Mouse (Mus musculus) heart, embryonic 11.5 days (tissue): ENCODE measurements around the gene Cdk15. TPM values are rescaled to one million over a fixed set of nuclear protein-coding genes. Genes with fewer than 3 reads are reported as not detected.

Experiments
- ATAC-seq: fragments of 200-750 bp; cut with Nextera tagmentation; replicated peaks from 2 replicates; pipeline ENCODE4 v1.8.0; 2017; ENCODE audit warnings: moderate library complexity; ENCODE audit not compliant: insufficient number of reproducible peaks, low FRiP score, low TSS enrichment
- H3K27ac ChIP-seq: fragments of 300-500 bp; sonication (generic); 2 replicates; pipeline ENCODE4 v1.5.1; 2014; ENCODE audit warnings: mild to moderate bottlenecking, low read depth, low read length
- H3K27me3 ChIP-seq: fragments of 300-500 bp; sonication (generic); 2 replicates; pipeline ENCODE4 v1.6.1; 2014; ENCODE audit warnings: mild to moderate bottlenecking, low read length, mixed read lengths; ENCODE audit not compliant: control insufficient read depth, insufficient read depth
- H3K36me3 ChIP-seq: fragments of 300-500 bp; sonication (generic); 2 replicates; pipeline ENCODE4 v1.6.1; 2014; ENCODE audit warnings: mild to moderate bottlenecking, low read length, moderate library complexity, mixed read lengths; ENCODE audit not compliant: control insufficient read depth, insufficient read depth
- H3K4me1 ChIP-seq: fragments of 300-500 bp; sonication (generic); 2 replicates; pipeline ENCODE4 v1.6.1; 2014; ENCODE audit warnings: low read length; ENCODE audit not compliant: control insufficient read depth, insufficient read depth
- H3K4me2 ChIP-seq: fragments of 300-500 bp; sonication (generic); 2 replicates; pipeline ENCODE4 v1.6.1; 2014; ENCODE audit warnings: mild to moderate bottlenecking, moderate library complexity
- H3K4me3 ChIP-seq: fragments of 300-500 bp; sonication (generic); 2 replicates; pipeline ENCODE4 v1.5.1; 2014; ENCODE audit warnings: low read depth, low read length
- H3K9ac ChIP-seq: fragments of 300-500 bp; sonication (generic); 2 replicates; pipeline ENCODE4 v1.6.1; 2014; ENCODE audit warnings: mild to moderate bottlenecking, low read depth, low read length, moderate library complexity
- H3K9me3 ChIP-seq: fragments of 300-500 bp; sonication (generic); replicated peaks from 2 replicates; pipeline ENCODE4 v1.6.1; 2016; ENCODE audit warnings: low read length; ENCODE audit not compliant: control insufficient read depth
- WGBS: fragments of 180-500 bp; shearing (Covaris S2); extraction: QIAGEN DNeasy Blood & Tissue Kit; methylation state at CpG from one replicate; pipeline ENCODE4 v1.1.7; 2014; ENCODE audit not compliant: insufficient replicate concordance; 5-methylcytosine and 5-hydroxymethylcytosine counted together
- polyA plus RNA-seq: library from polyadenylated mRNA; unstranded; fragments of >200 nt; fragmentation: Nextera tagmentation; extraction: Ambion mirVana; gene quantifications from 2 replicates; pipeline ENCODE4 v1.2.1, GENCODE M21; 2014

Gene Cdk15
- polyA plus RNA-seq, 1 experiment from 2014 or later = 0.50 TPM

DNA sequence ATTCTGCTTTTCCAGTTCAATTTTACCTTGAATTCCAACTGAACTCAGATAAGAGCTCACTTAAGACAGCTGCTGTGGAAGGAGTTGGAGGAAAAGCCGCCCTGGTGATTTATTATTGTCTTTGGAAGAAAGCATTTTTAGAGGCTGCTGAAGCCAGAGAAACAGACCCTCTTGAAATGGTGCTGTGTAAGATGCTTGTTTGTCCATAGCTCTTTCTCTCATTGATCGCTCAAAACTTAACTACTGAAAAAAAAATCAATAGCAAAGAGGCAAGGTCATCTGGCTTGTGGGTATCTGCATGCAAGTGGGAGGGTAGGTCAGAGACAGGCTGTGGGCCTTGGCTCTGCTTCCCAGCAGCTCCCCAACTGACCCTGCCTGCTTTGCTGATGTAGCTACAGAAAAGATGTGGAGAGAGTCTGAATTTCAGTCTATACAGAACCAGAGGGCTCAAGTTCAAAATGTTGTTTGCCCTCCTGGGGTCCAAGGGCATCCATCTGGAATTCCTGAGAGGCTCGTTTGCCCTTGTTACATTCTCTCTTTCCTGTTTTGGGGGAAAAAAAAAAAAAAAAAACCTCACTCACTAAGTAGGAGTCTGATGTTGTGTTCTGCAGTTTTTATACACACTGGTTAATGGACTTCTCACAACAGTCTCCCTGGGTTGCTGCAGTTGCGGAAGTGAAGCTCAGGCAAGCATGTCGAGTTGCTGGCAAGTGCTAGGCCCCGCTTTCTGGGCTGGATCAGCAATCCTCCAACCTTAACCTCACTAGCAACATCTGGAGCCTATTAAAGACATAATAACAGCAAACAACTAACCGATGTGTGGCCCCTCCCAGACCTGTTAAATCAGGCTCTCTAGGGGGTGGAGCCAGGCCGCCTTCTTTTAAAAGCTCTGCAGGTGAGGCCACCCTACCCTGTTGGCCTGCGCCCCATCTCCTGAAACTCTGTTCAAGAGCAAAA is 65.5 kb downstream of the Cdk15 start:
- Histone ChIP-seq H3K9me3 (no peaks in the 10 kb centered on the region), H3K4me2 (no peak overlapping the region), H3K9ac (no peak overlapping the region), H3K27ac (no peak overlapping the region), H3K4me3 (no peak overlapping the region), H3K27me3 (peaks cover 3% of the 10 kb centered on the region; the same call in 1 of the 2 replicates), H3K4me1 (peaks cover 12% of the 10 kb centered on the region), H3K36me3 (no peaks in the 10 kb centered on the region)
- 50% methylated on average over 9 of the region's 9 CpGs for WGBS
- no peak for ATAC-seq

DNA sequence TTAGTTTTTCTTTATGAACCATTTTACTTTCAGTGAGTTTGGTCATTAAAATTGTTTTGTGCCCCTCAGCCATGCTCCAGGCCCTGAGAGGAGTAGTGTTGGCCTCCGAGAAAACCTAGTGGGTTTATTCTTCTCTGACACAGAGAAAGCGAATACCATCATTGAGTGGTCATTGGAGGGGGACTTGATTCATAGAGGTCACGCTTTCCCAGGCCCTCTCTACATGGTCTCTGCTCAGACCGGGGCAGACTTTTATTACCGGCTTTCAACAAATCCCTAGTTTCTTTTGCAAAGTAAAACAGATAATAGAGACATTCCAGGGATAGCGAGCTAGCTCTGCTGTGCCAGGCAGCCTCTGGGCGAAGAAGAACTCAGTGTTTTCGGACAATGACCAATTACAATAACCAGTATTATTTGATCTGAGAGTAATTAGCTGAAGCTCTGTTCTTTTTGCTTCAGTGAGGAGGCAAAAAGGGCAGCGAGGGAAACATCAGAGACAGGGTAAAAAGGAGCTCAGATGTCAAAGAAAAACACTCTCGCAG is 70.2 kb downstream of the Cdk15 start:
- Histone ChIP-seq H3K27me3 (peaks cover 9% of the 10 kb centered on the region; the same call in 1 of the 2 replicates), H3K9me3 (no peaks in the 10 kb centered on the region), H3K36me3 (no peaks in the 10 kb centered on the region), H3K4me2 (no peak overlapping the region), H3K9ac (no peak overlapping the region), H3K27ac (no peak overlapping the region), H3K4me3 (no peak overlapping the region), H3K4me1 (peaks cover 4% of the 10 kb centered on the region; the same call in 1 of the 2 replicates)
- WGBS = 58% methylated on average over 10 of the region's 10 CpGs
- no peak for ATAC-seq

DNA sequence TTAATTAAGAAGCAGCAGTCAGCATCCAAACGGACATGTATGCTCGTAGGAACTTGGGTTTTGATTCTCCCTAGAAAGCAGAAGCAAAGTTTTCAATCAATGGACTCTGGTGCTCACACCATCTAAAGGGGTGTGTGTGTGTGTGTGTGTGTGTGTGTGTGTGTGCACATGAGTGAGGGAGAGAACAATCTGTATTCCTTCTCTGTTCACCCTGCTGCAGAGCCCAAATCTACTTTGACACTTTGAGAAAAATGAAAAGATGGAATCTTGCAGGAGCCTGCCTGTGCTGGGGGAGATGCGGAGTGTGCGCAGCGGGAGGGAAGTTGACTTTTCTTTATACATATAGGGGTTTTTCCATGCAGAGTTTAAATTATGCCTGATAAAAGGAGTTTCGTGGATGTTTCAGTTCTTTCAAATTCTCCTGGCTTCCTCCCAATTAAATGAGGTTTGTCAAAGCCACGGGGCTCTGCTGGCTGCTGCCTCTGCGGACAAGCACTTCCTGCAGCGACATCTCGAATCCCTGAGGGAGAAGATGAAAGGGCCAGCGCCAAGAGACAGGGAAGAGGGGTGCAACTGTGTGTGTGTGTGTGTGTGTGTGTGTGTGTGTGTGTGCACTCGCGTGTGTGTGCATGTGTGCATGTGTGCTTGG is 76.2 kb downstream of the Cdk15 start:
- Histone ChIP-seq H3K4me3 (no peak overlapping the region), H3K9me3 (no peaks in the 10 kb centered on the region), H3K36me3 (no peaks in the 10 kb centered on the region), H3K4me2 (no peak overlapping the region), H3K9ac (no peak overlapping the region), H3K27ac (no peak overlapping the region), H3K27me3 (0 out of 2 replicates have a peak, but pooled peaks cover 5% of the 10 kb centered on the region), H3K4me1 (peaks cover 7% of the 10 kb centered on the region)
- WGBS = 43% methylated on average over 13 of the region's 13 CpGs
- no peak for ATAC-seq

DNA sequence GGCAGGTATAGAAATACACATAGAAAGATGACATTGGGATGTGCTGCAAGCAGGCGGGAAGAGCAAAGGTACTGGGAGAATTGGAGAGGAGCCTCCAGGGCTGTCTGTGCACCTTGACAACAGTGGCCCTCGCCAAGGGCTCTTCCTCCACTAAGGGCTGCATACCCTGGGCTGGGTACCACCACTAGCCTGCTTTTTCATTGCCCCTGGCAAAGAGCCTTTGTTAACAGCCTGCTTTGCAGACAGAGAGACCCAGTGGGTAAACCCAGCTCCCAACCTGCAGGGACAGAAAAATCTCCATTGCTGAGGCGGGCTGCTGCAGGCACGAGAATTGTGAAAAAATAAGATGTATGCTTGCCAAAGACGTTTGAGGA is 76.7 kb downstream of the Cdk15 start:
- WGBS = 55% methylated on average over 5 of the region's 5 CpGs
- Histone ChIP-seq H3K4me1 (peaks cover 7% of the 10 kb centered on the region), H3K4me3 (no peak overlapping the region), H3K27ac (no peak overlapping the region), H3K9me3 (no peaks in the 10 kb centered on the region), H3K4me2 (no peak overlapping the region), H3K36me3 (no peaks in the 10 kb centered on the region), H3K9ac (no peak overlapping the region), H3K27me3 (0 out of 2 replicates have a peak, but pooled peaks cover 5% of the 10 kb centered on the region)
- ATAC-seq = no peak

DNA sequence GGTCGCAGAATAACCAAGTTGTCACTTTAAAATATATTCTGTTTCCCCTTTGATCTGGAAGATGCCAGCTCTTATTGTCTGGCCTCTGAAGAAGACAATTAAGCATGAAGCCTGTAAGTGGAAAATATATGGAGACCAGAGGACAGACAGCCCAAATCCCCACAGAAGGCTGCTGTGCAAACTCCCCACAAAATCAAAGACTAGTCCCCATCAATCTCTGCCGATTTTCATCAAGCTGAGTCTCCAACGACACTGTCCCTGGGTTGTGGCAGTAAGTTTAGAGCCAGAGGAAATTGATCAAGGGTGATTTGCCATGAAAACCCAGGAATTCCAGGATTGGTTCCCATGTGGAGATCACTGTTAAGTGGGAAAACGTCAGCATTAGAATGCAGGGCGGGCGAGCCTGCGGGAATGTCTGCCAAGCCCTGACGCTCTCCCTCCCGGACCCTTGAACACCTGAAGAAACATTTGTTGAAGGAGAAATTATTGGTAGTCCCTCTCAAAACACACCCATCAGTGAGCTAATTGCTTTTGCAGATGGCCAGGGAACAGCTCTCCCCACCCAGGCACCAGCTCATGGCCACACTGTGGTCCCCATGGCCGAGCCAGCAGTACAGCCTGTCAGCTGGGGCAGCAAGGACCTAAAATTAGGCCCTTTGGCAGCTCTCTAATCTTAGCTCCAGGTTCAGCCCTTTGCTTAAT is 77.3 kb downstream of the Cdk15 start:
- Histone ChIP-seq H3K4me2 (0 out of 2 replicates have a peak overlapping the region, but pooled peaks have one; percentile 8), H3K4me1 (peaks cover 7% of the 10 kb centered on the region), H3K36me3 (no peaks in the 10 kb centered on the region), H3K4me3 (no peak overlapping the region), H3K27ac (no peak overlapping the region), H3K9ac (no peak overlapping the region), H3K9me3 (no peaks in the 10 kb centered on the region), H3K27me3 (0 out of 2 replicates have a peak, but pooled peaks cover 5% of the 10 kb centered on the region)
- 53% methylated on average over 10 of the region's 10 CpGs for WGBS
- no peak for ATAC-seq

DNA sequence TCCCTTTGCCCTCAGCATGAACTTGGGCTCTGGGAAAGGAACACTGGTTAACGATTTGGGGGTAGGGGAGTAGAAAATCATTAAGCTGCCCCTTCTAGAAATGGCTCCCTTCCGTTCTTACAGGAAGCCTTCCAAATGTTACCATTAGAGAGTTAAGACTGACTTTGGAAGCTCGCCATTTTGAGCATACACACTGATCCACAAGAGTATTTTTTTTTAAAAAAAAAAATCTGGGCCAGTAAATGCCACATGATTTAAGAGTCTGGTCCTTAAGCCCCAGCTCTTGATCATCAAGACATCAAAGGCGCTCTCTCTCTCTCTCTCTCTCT is 77.8 kb downstream of the Cdk15 start:
- peaks cover 7% of the 10 kb centered on the region for H3K4me1 ChIP-seq
- 0 out of 2 replicates have a peak overlapping the region, but pooled peaks have one; percentile 8 for H3K4me2 ChIP-seq
- no peaks in the 10 kb centered on the region for H3K9me3 ChIP-seq
- no peak overlapping the region for H3K4me3 ChIP-seq
- 0 out of 2 replicates have a peak, but pooled peaks cover 5% of the 10 kb centered on the region for H3K27me3 ChIP-seq
- H3K36me3 ChIP-seq = no peaks in the 10 kb centered on the region
- no peak for ATAC-seq
- WGBS = 57% methylated on average over 4 of the region's 4 CpGs
- no peak overlapping the region for H3K27ac ChIP-seq
- no peak overlapping the region for H3K9ac ChIP-seq

DNA sequence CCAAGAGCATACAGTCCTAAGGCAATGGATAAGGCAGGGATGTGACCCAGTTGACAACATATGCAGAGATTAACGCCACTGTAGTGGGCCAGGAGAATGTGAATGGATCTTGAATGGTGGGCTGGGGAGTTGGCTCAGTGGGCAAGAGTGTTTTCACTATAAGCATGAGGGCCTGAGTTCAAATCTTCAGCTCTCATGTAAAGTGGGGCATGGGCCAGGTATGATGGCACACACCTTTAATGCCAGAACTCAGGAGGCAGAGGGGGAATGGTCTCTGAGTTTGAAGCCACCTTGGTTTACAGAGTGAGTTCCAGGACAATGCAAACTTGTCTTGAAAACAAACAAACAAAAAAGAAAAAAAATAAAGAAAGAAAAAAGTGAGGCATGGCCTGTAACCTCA is 79.5 kb downstream of the Cdk15 start:
- Histone ChIP-seq H3K27ac (no peak overlapping the region), H3K4me3 (no peak overlapping the region), H3K9ac (no peak overlapping the region), H3K4me1 (peaks cover 13% of the 10 kb centered on the region), H3K36me3 (no peaks in the 10 kb centered on the region), H3K4me2 (no peak overlapping the region), H3K27me3 (0 out of 2 replicates have a peak, but pooled peaks cover 2% of the 10 kb centered on the region), H3K9me3 (no peaks in the 10 kb centered on the region)
- WGBS = 83% methylated on average over 1 of the region's 1 CpGs
- no peak for ATAC-seq
